Mouse (Mus musculus) neural tube, embryonic 14.5 days (tissue): ENCODE data around the gene Dctn2. TPM values are rescaled to one million over a fixed set of nuclear protein-coding genes. Genes with fewer than 3 reads are reported as not detected.
"Not testable (repeated sequence)": the region's sequence is repeated elsewhere in the genome, so short reads cannot be mapped to it uniquely, and the experiment has no call there.

Source experiments
- ATAC-seq: fragments of 200-750 bp; cut with Nextera tagmentation; 2 replicates; pipeline ENCODE4 v1.8.0; 2017; ENCODE audit warnings: low read depth, mild to moderate bottlenecking, moderate TSS enrichment, moderate library complexity
- H3K27ac ChIP-seq: fragments of 300-500 bp; sonication (generic); 2 replicates; pipeline ENCODE4 v1.5.1; 2014; ENCODE audit warnings: low read depth, mild to moderate bottlenecking, control low read depth, low read length, moderate library complexity, mixed read lengths
- H3K27me3 ChIP-seq: fragments of 300-500 bp; sonication (generic); 2 replicates; pipeline ENCODE4 v1.6.1; 2014; ENCODE audit warnings: low read length; ENCODE audit not compliant: control insufficient read depth, insufficient read depth
- H3K36me3 ChIP-seq: fragments of 300-500 bp; sonication (generic); 2 replicates; pipeline ENCODE4 v1.6.1; 2014; ENCODE audit warnings: low read length, mixed read lengths; ENCODE audit not compliant: control insufficient read depth, insufficient read depth
- H3K4me1 ChIP-seq: fragments of 300-500 bp; sonication (generic); 2 replicates; pipeline ENCODE4 v1.6.1; 2014; ENCODE audit warnings: low read length; ENCODE audit not compliant: control insufficient read depth, insufficient read depth
- H3K4me2 ChIP-seq: fragments of 300-500 bp; sonication (generic); 2 replicates; pipeline ENCODE4 v1.6.1; 2014; ENCODE audit warnings: mild to moderate bottlenecking, low read depth, low read length, control low read depth
- H3K4me3 ChIP-seq: fragments of 300-500 bp; sonication (generic); 2 replicates; pipeline ENCODE4 v1.5.1; 2014; ENCODE audit warnings: low read depth, low read length, control low read depth, mixed read lengths
- H3K9ac ChIP-seq: fragments of 300-500 bp; sonication (generic); replicated peaks from 2 replicates; pipeline ENCODE4 v1.6.1; 2014; ENCODE audit warnings: low read depth, mild to moderate bottlenecking, control low read depth, low read length, mixed read lengths
- H3K9me3 ChIP-seq: fragments of 300-500 bp; sonication (generic); 2 replicates; pipeline ENCODE4 v1.6.1; 2016; ENCODE audit warnings: low read length; ENCODE audit not compliant: control insufficient read depth
- WGBS: fragments of 180-500 bp; shearing (Covaris S2); extraction: QIAGEN DNeasy Blood & Tissue Kit; methylation state at CpG from one replicate; pipeline ENCODE4 v1.1.7; 2014; 5-methylcytosine and 5-hydroxymethylcytosine counted together
- polyA plus RNA-seq: library from polyadenylated mRNA; unstranded; fragments of >200 nt; fragmentation: Nextera tagmentation; extraction: Ambion mirVana; gene quantifications from 2 replicates; pipeline ENCODE4 v1.2.1, GENCODE M21; 2014

The Dctn2 gene
- polyA plus RNA-seq, 1 experiment from 2014 or later = 298 TPM

GRCm38 (mm10) chr10:127295986-127296794 lies 30.0 kb downstream of the Dctn2 start:
- no peak overlapping the region for H3K4me2 ChIP-seq
- no peak overlapping the region for H3K9ac ChIP-seq
- H3K9me3 ChIP-seq = no peaks in the 10 kb centered on the region
- 93% methylated on average over 24 of the region's 24 CpGs for WGBS
- no peak overlapping the region for H3K27ac ChIP-seq
- no peaks in the 10 kb centered on the region for H3K27me3 ChIP-seq
- no peak overlapping the region for H3K4me3 ChIP-seq
- peaks cover 62% of the 10 kb centered on the region for H3K36me3 ChIP-seq
- no peak for ATAC-seq
- H3K4me1 ChIP-seq = peaks cover 11% of the 10 kb centered on the region

- H3K4me3 ChIP-seq = no peak overlapping the region
- no peaks in the 10 kb centered on the region for H3K27me3 ChIP-seq
- peaks cover under 1% of the 10 kb centered on the region; the same call in 1 of the 2 replicates for H3K4me1 ChIP-seq
- H3K9ac ChIP-seq = no peak overlapping the region
- H3K4me2 ChIP-seq = no peak overlapping the region
- 94% methylated on average over 15 of the region's 16 CpGs for WGBS
- no peak for ATAC-seq
- H3K27ac ChIP-seq = no peak overlapping the region
- peaks cover 68% of the 10 kb centered on the region for H3K36me3 ChIP-seq
- no peaks in the 10 kb centered on the region for H3K9me3 ChIP-seq
Measured at GRCm38 (mm10) chr10:127297015-127297871, 31.1 kb downstream of the Dctn2 start.

GRCm38 (mm10) chr10:127300361-127300760 lies 34.2 kb downstream of the Dctn2 start:
- H3K4me3 ChIP-seq = no peak overlapping the region
- H3K27ac ChIP-seq = no peak overlapping the region
- ATAC-seq = no peak
- H3K4me1 ChIP-seq = no peaks in the 10 kb centered on the region
- WGBS = 92% methylated on average over 6 of the region's 6 CpGs
- H3K9ac ChIP-seq = no peak overlapping the region
- no peaks in the 10 kb centered on the region for H3K9me3 ChIP-seq
- no peak overlapping the region for H3K4me2 ChIP-seq
- H3K36me3 ChIP-seq = peaks cover 87% of the 10 kb centered on the region
- H3K27me3 ChIP-seq = no peaks in the 10 kb centered on the region

- no peaks in the 10 kb centered on the region for H3K27me3 ChIP-seq
- peaks cover 79% of the 10 kb centered on the region for H3K36me3 ChIP-seq
- H3K4me2 ChIP-seq = no peak overlapping the region
- no peak overlapping the region for H3K4me3 ChIP-seq
- H3K4me1 ChIP-seq = no peaks in the 10 kb centered on the region
- H3K9ac ChIP-seq = no peak overlapping the region
- ATAC-seq = no peak
- H3K9me3 ChIP-seq = no peaks in the 10 kb centered on the region
- no peak overlapping the region for H3K27ac ChIP-seq
- 93% methylated on average over 11 of the region's 11 CpGs for WGBS
Measured at GRCm38 (mm10) chr10:127303136-127303535, 37.0 kb downstream of the Dctn2 start.

GRCm38 (mm10) chr10:127309167-127309566 lies 43.0 kb downstream of the Dctn2 start:
- peaks cover 33% of the 10 kb centered on the region for H3K36me3 ChIP-seq
- H3K4me3 ChIP-seq, H3K9ac ChIP-seq, H3K9me3 ChIP-seq, H3K27ac ChIP-seq, H3K4me2 ChIP-seq, H3K4me1 ChIP-seq, ATAC-seq, H3K27me3 ChIP-seq: not testable (repeated sequence)
- WGBS = 93% methylated on average over 3 of the region's 3 CpGs

GRCm38 (mm10) chr10:127310523-127311475 lies 44.6 kb downstream of the Dctn2 start:
- peak; percentile 25; the same call in 1 of the 2 replicates for ATAC-seq
- 40% methylated on average over 23 of the region's 23 CpGs for WGBS
- H3K9ac ChIP-seq = peak overlapping the region; percentile 76
- no peaks in the 10 kb centered on the region for H3K27me3 ChIP-seq
- peaks cover 8% of the 10 kb centered on the region for H3K4me1 ChIP-seq
- H3K4me3 ChIP-seq = peak overlapping the region; percentile 64
- peaks cover 19% of the 10 kb centered on the region for H3K36me3 ChIP-seq
- H3K4me2 ChIP-seq = peak overlapping the region; percentile 84
- H3K27ac ChIP-seq = peak overlapping the region; percentile 49
- no peaks in the 10 kb centered on the region for H3K9me3 ChIP-seq

- Histone ChIP-seq H3K27ac (peak within 1 kb of the TSS; percentile 49), H3K4me3 (peak within 1 kb of the TSS; percentile 64), H3K4me1 (peaks cover 8% of the 10 kb centered on the region), H3K9me3 (no peaks in the 10 kb centered on the region), H3K9ac (peak within 1 kb of the TSS; percentile 76), H3K4me2 (peak within 1 kb of the TSS; percentile 84), H3K36me3 (peaks cover 15% of the 10 kb centered on the region), H3K27me3 (no peaks in the 10 kb centered on the region)
- WGBS = under 1% methylated on average over 65 of the region's 65 CpGs
- ATAC-seq = peak; percentile 97
Measured at GRCm38 (mm10) chr10:127311476-127312355, 45.5 kb downstream of the Dctn2 start, which contains the start of gene Mars. Gene Mars (minus strand): TSS chr10:127311786.

- peak overlapping the region; percentile 49; the same call in 1 of the 2 replicates for H3K27ac ChIP-seq
- H3K9ac ChIP-seq = peak overlapping the region; percentile 44; the same call in 1 of the 2 replicates
- H3K4me2 ChIP-seq = peak overlapping the region; percentile 84
- H3K4me3 ChIP-seq = peak overlapping the region; percentile 64
- H3K36me3 ChIP-seq = peaks cover 12% of the 10 kb centered on the region
- peak; percentile 44 for ATAC-seq
- no peaks in the 10 kb centered on the region for H3K9me3 ChIP-seq
- 1% methylated on average over 4 of the region's 4 CpGs for WGBS
- no peaks in the 10 kb centered on the region for H3K27me3 ChIP-seq
- H3K4me1 ChIP-seq = peaks cover 8% of the 10 kb centered on the region
Measured at GRCm38 (mm10) chr10:127312356-127312676, 46.1 kb downstream of the Dctn2 start.
